Mouse (Mus musculus) spleen, adult 18-20 months (tissue): ENCODE data around the gene Kctd2.
"Not testable (repeated sequence)": the region's sequence is repeated elsewhere in the genome, so short reads cannot be mapped to it uniquely, and the experiment has no call there.

Source experiments
- DNase-seq, 2 experiments: peaks; one replicate each; pipeline ENCODE4 v3.0.0; 2022; ENCODE audit warnings: mixed read lengths in 2 of 2

The Kctd2 gene

DNA sequence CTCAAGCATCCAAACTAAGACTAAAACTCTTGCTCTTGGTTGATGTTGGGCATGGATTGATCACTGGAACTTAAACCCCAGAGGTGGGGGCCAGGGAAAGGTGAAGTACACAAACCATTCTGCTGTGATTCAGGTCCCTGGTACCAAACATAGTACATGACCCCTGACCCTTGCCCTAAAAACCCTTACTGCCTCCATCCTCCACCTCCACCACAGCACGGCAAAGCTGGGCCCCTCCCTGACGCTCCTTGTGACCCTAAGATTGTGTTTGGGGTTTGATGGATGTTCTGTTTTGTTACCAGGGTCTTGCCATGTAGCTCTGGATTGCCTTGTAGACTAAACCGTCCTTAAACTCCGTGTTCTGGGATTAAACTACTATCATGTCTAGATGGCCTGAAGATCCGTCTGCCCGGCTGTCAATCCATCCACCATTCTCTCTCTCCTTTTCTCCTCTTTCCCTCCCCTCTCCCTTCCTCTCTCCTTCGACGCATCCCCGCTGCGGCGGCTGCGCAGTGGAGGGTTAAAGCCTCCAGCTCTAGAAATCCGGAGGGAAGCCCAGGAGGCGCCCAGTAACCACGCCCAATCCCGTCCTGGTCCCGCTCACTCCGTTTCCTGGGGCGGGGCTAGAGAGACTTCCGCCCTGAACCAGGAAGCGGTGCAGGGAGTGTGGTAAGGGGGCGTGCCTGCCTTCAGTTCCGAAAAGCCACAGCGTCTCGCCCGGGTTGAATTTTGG is 55.3 kb downstream of the Kctd2 start, which contains the start of gene Armc7:
TSS of gene Armc7 (plus strand) at position 643 of the 733 bp plus-strand sequence.
- DNase-seq: peak; percentile 88 to 95

DNA sequence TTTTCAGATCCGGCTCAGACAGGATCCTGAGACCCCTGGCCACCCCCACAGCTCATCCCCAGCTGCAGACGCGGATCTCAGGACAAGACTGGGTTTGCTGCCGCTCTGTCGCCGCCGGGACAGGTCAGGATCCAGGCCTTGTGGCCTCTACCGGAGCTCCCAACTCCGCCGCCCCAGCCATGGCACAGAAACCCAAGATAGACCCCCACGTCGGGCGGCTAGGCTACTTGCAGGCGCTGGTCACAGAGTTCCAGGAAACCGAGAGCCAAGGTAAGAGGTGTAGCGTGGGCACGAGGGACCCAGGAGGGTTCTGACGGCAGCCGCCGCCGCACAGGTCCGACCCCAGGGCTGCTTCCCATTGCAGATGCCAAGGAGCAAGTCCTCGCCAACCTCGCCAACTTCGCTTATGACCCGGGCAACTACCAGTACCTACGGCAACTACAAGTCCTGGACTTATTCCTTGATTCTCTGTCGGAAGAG is 55.9 kb downstream of the Kctd2 start:
- no peak for DNase-seq

DNA sequence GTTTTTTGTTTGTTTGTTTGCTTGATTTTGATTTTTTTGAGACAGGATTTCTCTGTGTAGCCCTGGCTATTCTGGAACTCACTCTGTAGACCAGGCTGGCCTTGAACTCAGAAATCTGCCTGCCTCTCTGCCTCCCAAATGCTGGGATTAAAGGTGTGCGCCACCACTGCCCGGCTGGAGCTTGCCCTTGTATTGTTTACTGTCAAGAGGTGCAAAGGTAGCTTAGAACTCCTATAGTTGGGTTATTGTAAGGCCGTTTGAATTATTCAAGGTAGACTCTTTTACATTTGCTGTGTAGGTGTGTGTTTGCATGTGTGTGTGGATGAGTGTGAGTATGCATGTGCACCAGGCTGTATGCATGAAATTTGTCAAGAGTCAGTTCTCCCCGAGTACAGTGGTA is 56.7 kb downstream of the Kctd2 start:
- not testable (repeated sequence) for DNase-seq

DNA sequence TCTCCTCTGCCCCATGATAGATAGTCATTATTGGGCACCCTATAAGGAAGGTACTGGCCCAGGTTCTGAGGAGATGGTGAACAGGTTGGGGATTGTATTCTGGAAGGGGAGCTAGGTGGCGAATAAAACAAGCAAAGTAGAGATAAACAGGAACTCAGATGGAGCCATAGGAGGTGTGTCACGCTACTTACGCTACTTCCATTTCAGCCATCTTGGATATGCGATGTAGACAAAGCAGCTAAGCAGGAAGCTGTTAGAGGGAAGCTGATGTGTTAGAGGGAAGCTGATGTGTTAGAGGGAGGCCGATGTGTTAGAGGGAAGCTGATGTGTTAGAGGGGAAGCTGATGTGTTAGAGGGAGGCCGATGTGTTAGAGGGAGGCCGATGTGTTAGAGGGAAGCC is 57.5 kb downstream of the Kctd2 start:
- not testable (repeated sequence) for DNase-seq

DNA sequence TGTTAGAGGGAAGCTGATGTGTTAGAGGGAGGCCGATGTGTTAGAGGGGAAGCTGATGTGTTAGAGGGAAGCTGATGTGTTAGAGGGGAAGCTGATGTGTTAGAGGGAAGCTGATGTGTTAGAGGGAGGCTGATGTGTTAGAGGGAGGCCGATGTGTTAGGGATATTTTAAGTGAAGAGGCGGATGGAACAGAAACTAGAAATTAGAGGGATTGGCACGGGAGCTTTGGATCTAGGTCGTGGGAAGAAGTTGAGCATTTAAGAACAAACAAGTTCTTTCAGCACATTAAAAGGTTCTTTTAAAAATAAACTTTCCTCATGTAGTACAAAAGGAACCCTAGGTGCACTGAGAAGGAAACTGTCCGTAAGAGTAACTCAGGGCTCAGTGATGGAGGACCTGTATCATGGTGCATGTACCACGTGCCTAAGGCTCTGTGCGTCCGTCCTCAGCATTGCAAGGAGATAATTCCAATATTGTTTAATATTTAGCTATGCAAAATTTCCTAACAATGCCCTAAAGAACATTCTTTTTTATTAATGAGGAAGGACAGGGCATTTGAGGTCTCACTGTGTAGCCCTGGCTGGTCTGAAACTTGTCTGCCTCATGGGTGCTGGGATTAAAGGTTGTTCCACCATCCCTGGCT is 58.5 kb downstream of the Kctd2 start:
- no peak for DNase-seq
